Mouse (Mus musculus) CH12F3 (cell line): Measurements from ENCODE around the gene Trpc4.

Experiments used
- in situ Hi-C: fragments of 300-500 bp; cut with MboI; formaldehyde crosslinking; loops from 2 replicates; pipeline ENCODE4 v1.14.3; 2020; ENCODE audit warnings: low sequenced_read_pairs

The Trpc4 gene

GRCm38 (mm10) chr3:54155639-54156315 lies at the start of gene Trpc4:
Gene Trpc4 (plus strand): TSS chr3:54156035.
- in situ Hi-C loops, result no loop called here

- in situ Hi-C loops, result no loop called here
These were observed 44.3 kb upstream of the Trpc4 start for GRCm38 (mm10) chr3:54111489-54111888.

GRCm38 (mm10) chr3:54135376-54135775 lies 20.5 kb upstream of the Trpc4 start:
- in situ Hi-C loops, result no loop called here

GRCm38 (mm10) chr3:54141376-54141775 lies 14.5 kb upstream of the Trpc4 start:
- in situ Hi-C loops, result no loop called here

GRCm38 (mm10) chr3:54154844-54155638 lies 794 bp upstream of the Trpc4 start:
- in situ Hi-C loops, result no loop called here

GRCm38 (mm10) chr3:54156316-54157000 lies 623 bp downstream of the Trpc4 start:
- in situ Hi-C loops, result no loop called here

GRCm38 (mm10) chr3:54170701-54171100 lies 14.9 kb downstream of the Trpc4 start:
- in situ Hi-C loops, result no loop called here

- in situ Hi-C loops, result no loop called here
These were observed 21.5 kb downstream of the Trpc4 start for GRCm38 (mm10) chr3:54177296-54177695.

GRCm38 (mm10) chr3:54190932-54191668 lies 35.3 kb downstream of the Trpc4 start:
- in situ Hi-C loops, result no loop called here

- in situ Hi-C loops, result no loop called here
These were observed 45.4 kb downstream of the Trpc4 start for GRCm38 (mm10) chr3:54201231-54201630.

- in situ Hi-C loops, result no loop called here
These were observed 48.6 kb downstream of the Trpc4 start for GRCm38 (mm10) chr3:54204386-54204785.

GRCm38 (mm10) chr3:54210112-54210511 lies 54.3 kb downstream of the Trpc4 start:
- in situ Hi-C loops, result no loop called here

- in situ Hi-C loops, result no loop called here
These were observed 55.6 kb downstream of the Trpc4 start for GRCm38 (mm10) chr3:54211441-54211840.

GRCm38 (mm10) chr3:54222549-54222948 lies 66.7 kb downstream of the Trpc4 start:
- in situ Hi-C loops, result no loop called here

GRCm38 (mm10) chr3:54228463-54228862 lies 72.6 kb downstream of the Trpc4 start:
- in situ Hi-C loops, result no loop called here

GRCm38 (mm10) chr3:54238891-54239290 lies 83.1 kb downstream of the Trpc4 start:
- in situ Hi-C loops, result no loop called here

GRCm38 (mm10) chr3:54239426-54239825 lies 83.6 kb downstream of the Trpc4 start:
- in situ Hi-C loops, result no loop called here

GRCm38 (mm10) chr3:54243136-54243535 lies 87.3 kb downstream of the Trpc4 start:
- in situ Hi-C loops, result no loop called here

GRCm38 (mm10) chr3:54244729-54245465 lies 89.1 kb downstream of the Trpc4 start:
- in situ Hi-C loops, result no loop called here

- in situ Hi-C loops, result no loop called here
These were observed 90.6 kb downstream of the Trpc4 start for GRCm38 (mm10) chr3:54246416-54246815.
